Mouse (Mus musculus) forebrain, embryonic 14.5 days (tissue): Measurements from ENCODE around the gene Wasl. TPM values are rescaled to one million over a fixed set of nuclear protein-coding genes. Genes with fewer than 3 reads are reported as not detected.

Experiments
- ATAC-seq: fragments of 200-750 bp; cut with Nextera tagmentation; 2 replicates; pipeline ENCODE4 v1.8.0; 2017; ENCODE audit warnings: mild to moderate bottlenecking, moderate library complexity
- DNase-seq: peaks from one replicate; pipeline ENCODE4 v3.0.0-alpha.2; 2015; ENCODE audit warnings: low spot score
- H3K27ac ChIP-seq: fragments of 300-500 bp; sonication (generic); 2 replicates; pipeline ENCODE4 v1.5.1; 2014; ENCODE audit warnings: low read depth, mild to moderate bottlenecking, control low read depth, low read length, moderate library complexity
- H3K27me3 ChIP-seq: fragments of 300-500 bp; sonication (generic); replicated peaks from 2 replicates; pipeline ENCODE4 v1.6.1; 2014; ENCODE audit warnings: low read length, control low read depth, mixed read lengths; ENCODE audit not compliant: control insufficient read depth, insufficient read depth
- H3K36me3 ChIP-seq: fragments of 300-500 bp; sonication (generic); 2 replicates; pipeline ENCODE4 v1.6.1; 2014; ENCODE audit warnings: low read length, control low read depth; ENCODE audit not compliant: control insufficient read depth, insufficient read depth
- H3K4me1 ChIP-seq: fragments of 300-500 bp; sonication (generic); 2 replicates; pipeline ENCODE4 v1.6.1; 2014; ENCODE audit warnings: antibody characterized with exemption, low read length, control low read depth; ENCODE audit not compliant: control insufficient read depth, insufficient read depth
- H3K4me2 ChIP-seq: fragments of 300-500 bp; sonication (generic); 2 replicates; pipeline ENCODE4 v1.6.1; 2014; ENCODE audit warnings: mild to moderate bottlenecking, control low read depth, low read length
- H3K4me3 ChIP-seq: fragments of 300-500 bp; sonication (generic); 2 replicates; pipeline ENCODE4 v1.5.1; 2014; ENCODE audit warnings: low read depth, low read length, control low read depth
- H3K9ac ChIP-seq: fragments of 300-500 bp; sonication (generic); 2 replicates; pipeline ENCODE4 v1.6.1; 2014; ENCODE audit warnings: mild to moderate bottlenecking, low read length, control low read depth, moderate library complexity
- H3K9me3 ChIP-seq: fragments of 300-500 bp; sonication (generic); replicated peaks from 2 replicates; pipeline ENCODE4 v1.6.1; 2016; ENCODE audit warnings: low read length, control low read depth, mixed read lengths; ENCODE audit not compliant: control insufficient read depth
- WGBS: fragments of 180-500 bp; shearing (Covaris S2); extraction: QIAGEN DNeasy Blood & Tissue Kit; methylation state at CpG from one replicate; pipeline ENCODE4 v1.1.7; 2014; 5-methylcytosine and 5-hydroxymethylcytosine counted together
- polyA plus RNA-seq: library from polyadenylated mRNA; unstranded; fragments of >200 nt; fragmentation: Nextera tagmentation; extraction: Ambion mirVana; gene quantifications from 2 replicates; pipeline ENCODE4 v1.2.1, GENCODE M21; 2014

Wasl gene
- polyA plus RNA-seq, 1 experiment from 2014 or later: 38.4 TPM

DNA sequence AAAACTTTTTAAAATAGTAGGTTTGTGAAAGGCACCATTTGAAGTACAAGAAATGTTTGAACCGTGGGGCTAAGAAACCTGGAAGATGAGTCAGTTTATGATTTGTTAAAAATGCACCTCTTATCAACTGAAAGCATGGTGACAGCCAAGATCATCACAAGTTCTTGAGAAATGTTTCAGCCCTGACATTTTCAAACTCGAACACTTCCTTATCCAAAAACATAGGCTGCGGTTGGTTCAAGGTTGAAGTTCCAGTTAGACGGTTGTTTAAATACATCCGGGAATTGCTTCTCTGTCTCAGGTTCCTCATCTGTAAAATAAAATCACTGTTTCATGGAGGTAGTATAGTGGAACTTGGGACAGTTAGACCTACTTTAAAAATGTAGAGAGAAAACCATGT, 1.4 kb upstream of the Wasl start:
- ATAC-seq (no peak), DNase-seq (no peak)
- H3K36me3 ChIP-seq: no peaks in the 10 kb centered on the region
- H3K27me3 ChIP-seq: no peaks in the 10 kb centered on the region
- no peak overlapping the region for H3K4me3 ChIP-seq
- no peak overlapping the region for H3K4me2 ChIP-seq
- H3K4me1 ChIP-seq: peaks cover 7% of the 10 kb centered on the region
- no peaks in the 10 kb centered on the region for H3K9me3 ChIP-seq
- H3K9ac ChIP-seq: no peak overlapping the region
- no peak overlapping the region for H3K27ac ChIP-seq
- WGBS: 94% methylated on average over 5 of the region's 5 CpGs

DNA sequence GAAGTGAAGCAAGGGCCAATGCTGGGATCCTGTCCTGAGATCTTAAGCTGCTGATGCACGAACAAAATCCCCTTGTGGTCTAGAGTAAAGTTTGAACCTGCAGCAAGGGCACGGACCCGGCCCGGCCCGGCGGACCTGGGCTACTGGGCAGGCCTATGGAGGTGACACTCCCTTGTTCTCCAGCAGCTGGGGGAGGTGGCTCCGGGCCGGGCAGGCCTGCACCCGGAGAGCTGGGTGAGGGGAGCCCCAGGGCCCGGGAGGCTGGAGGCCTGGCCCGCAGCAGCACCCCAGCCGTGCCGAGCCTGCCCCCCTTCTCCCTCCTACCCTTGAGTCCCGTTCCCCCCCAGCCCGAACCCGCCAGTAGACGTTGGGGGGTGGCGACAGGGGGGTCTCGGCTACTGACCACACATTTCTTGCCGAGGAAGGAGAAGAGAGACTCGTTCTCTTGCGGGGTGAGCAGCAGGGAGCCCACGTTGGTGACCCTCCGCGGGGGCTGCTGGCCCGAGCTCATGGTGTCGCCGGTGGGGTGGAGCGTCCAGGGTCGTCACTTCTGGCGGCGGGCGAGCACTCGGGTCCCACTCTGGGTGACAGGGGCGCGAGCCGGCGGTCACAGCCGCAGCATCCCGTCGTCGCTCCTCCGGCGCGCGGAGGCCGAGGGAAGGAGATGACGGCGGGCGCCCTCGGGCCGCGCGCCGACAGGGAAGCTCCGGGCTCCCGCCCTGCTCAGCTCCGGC, 509 bp downstream of the Wasl start:
- H3K9me3 ChIP-seq: no peaks in the 10 kb centered on the region
- peaks cover 7% of the 10 kb centered on the region for H3K4me1 ChIP-seq
- no peaks in the 10 kb centered on the region for H3K27me3 ChIP-seq
- peak overlapping the region; percentile 94 for H3K4me3 ChIP-seq
- H3K4me2 ChIP-seq: peak overlapping the region; percentile 92
- no peaks in the 10 kb centered on the region for H3K36me3 ChIP-seq
- ATAC-seq: peak; percentile 46
- peak; percentile 28 for DNase-seq
- WGBS: under 1% methylated on average over 56 of the region's 58 CpGs
- peak overlapping the region; percentile 97 for H3K27ac ChIP-seq
- H3K9ac ChIP-seq: peak overlapping the region; percentile 96

GRCm38 (mm10) chr6:24663196-24664132, 1.3 kb downstream of the Wasl start:
- peaks cover 7% of the 10 kb centered on the region for H3K4me1 ChIP-seq
- no peak for ATAC-seq
- H3K9ac ChIP-seq: peak overlapping the region; percentile 96
- peak overlapping the region; percentile 94 for H3K4me3 ChIP-seq
- H3K36me3 ChIP-seq: no peaks in the 10 kb centered on the region
- peak overlapping the region; percentile 97 for H3K27ac ChIP-seq
- WGBS: 11% methylated on average over 21 of the region's 21 CpGs
- DNase-seq: peak; percentile 25
- no peaks in the 10 kb centered on the region for H3K9me3 ChIP-seq
- peak overlapping the region; percentile 92 for H3K4me2 ChIP-seq
- H3K27me3 ChIP-seq: no peaks in the 10 kb centered on the region

DNA sequence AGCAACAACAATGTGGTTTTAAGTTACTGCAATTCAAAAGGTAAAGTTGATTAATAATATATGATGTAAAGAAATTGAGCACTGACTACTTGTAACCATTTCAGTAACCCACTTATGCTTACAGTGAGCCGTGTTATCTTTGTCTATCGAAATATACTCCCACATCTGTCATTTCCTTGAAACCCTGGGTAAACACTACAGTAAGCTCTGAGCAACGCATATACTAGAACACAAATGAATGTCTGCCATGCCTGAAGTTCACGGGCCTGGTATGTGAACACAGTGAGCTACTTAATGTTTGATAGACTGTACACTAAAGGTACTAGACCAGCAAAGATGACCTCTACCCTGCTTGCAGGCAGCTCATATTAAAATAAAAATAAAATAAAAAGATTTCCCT, 2.3 kb downstream of the Wasl start:
- Histone ChIP-seq H3K36me3 (no peaks in the 10 kb centered on the region), H3K27ac (no peak overlapping the region), H3K9ac (no peak overlapping the region), H3K4me2 (peak overlapping the region; percentile 92), H3K9me3 (no peaks in the 10 kb centered on the region), H3K27me3 (no peaks in the 10 kb centered on the region), H3K4me1 (peaks cover 7% of the 10 kb centered on the region), H3K4me3 (no peak overlapping the region)
- WGBS: 74% methylated on average over 4 of the region's 4 CpGs
- ATAC-seq (no peak), DNase-seq (no peak)

DNA sequence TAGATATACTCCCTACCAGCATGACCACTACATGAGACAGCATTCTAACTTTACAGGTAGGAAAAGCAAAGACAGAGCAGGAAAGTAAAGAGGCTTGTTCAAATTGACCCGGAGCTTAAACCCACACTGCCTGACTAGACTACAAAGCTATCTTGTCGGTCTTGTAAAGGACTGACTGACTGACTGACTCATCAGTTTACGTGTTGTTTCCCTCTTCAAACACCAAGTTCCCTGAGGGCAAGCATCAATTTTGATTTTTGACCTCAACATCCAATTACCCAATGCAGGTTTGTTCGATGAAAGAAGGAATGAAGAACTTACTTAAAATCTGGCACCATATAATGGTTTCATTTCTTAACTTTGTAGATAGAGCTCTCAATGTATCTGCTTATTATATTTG, 2.9 kb downstream of the Wasl start:
- DNase-seq (no peak), ATAC-seq (no peak)
- no peak overlapping the region for H3K27ac ChIP-seq
- H3K27me3 ChIP-seq: no peaks in the 10 kb centered on the region
- peaks cover 7% of the 10 kb centered on the region for H3K4me1 ChIP-seq
- 91% methylated on average over 4 of the region's 4 CpGs for WGBS
- no peak overlapping the region for H3K9ac ChIP-seq
- no peak overlapping the region for H3K4me3 ChIP-seq
- H3K9me3 ChIP-seq: no peaks in the 10 kb centered on the region
- H3K36me3 ChIP-seq: no peaks in the 10 kb centered on the region
- 0 out of 2 replicates have a peak overlapping the region, but pooled peaks have one; percentile 1 for H3K4me2 ChIP-seq

GRCm38 (mm10) chr6:24657647-24658387, 7.0 kb downstream of the Wasl start:
- Histone ChIP-seq H3K4me1 (peaks cover 7% of the 10 kb centered on the region), H3K36me3 (no peaks in the 10 kb centered on the region), H3K27ac (no peak overlapping the region), H3K4me2 (no peak overlapping the region), H3K9ac (no peak overlapping the region), H3K4me3 (no peak overlapping the region), H3K27me3 (no peaks in the 10 kb centered on the region), H3K9me3 (no peaks in the 10 kb centered on the region)
- DNase-seq (no peak), ATAC-seq (no peak)
- 83% methylated on average over 10 of the region's 10 CpGs for WGBS

GRCm38 (mm10) chr6:24656094-24656493, 8.7 kb downstream of the Wasl start:
- DNase-seq (no peak), ATAC-seq (no peak)
- no peak overlapping the region for H3K4me2 ChIP-seq
- no peak overlapping the region for H3K4me3 ChIP-seq
- no peaks in the 10 kb centered on the region for H3K27me3 ChIP-seq
- H3K4me1 ChIP-seq: no peaks in the 10 kb centered on the region
- no peak overlapping the region for H3K27ac ChIP-seq
- no peaks in the 10 kb centered on the region for H3K9me3 ChIP-seq
- no peaks in the 10 kb centered on the region for H3K36me3 ChIP-seq
- H3K9ac ChIP-seq: no peak overlapping the region
- 64% methylated on average over 1 of the region's 1 CpGs for WGBS

DNA sequence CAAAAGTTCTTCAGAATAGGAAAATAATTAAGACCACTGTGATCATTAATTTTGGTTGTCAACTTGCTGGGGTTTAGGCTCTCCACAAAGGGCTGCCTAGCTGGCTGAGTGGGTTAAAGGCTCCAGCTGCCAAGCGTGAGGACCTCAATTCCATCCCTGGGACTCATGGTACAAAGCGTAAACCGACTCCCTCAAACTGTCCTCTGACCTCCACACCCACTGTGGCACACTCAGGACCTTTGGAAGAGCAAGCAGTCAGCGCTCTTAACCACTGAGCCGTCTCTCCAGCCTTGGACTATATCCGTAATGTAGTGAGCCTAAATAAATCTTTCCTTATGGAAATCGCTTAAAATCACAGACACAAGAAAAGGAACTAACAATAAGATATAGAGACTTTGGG, 13.3 kb downstream of the Wasl start:
- Histone ChIP-seq H3K27ac (no peak overlapping the region), H3K4me1 (no peaks in the 10 kb centered on the region), H3K4me2 (no peak overlapping the region), H3K27me3 (no peaks in the 10 kb centered on the region), H3K9ac (no peak overlapping the region), H3K9me3 (no peaks in the 10 kb centered on the region), H3K36me3 (no peaks in the 10 kb centered on the region), H3K4me3 (no peak overlapping the region)
- DNase-seq: no peak
- 82% methylated on average over 7 of the region's 7 CpGs for WGBS
- ATAC-seq: no peak
